Mouse (Mus musculus): ENCODE measurements around the gene Ifi27l2b. TPM values are rescaled to one million over a fixed set of nuclear protein-coding genes. Genes with fewer than 3 reads are reported as not detected.

The Ifi27l2b gene
- total RNA-seq, 4 experiments from 2014 or later = not detected

GRCm38 (mm10) chr12:103434861-103435260, 22.2 kb downstream of the Ifi27l2b start:
- DNase-seq (ENCODE audit: low spot score) = no peak

- peak; percentile 96 for DNase-seq (ENCODE audit: low spot score)
Observed at GRCm38 (mm10) chr12:103433986-103434731, 22.9 kb downstream of the Ifi27l2b start, which contains the start of gene Ifi27. TSS of gene Ifi27 (plus strand) at chr12:103434211.

GRCm38 (mm10) chr12:103433430-103433829, 23.6 kb downstream of the Ifi27l2b start:
- peak; percentile 20 for DNase-seq (ENCODE audit: low spot score)

DNA sequence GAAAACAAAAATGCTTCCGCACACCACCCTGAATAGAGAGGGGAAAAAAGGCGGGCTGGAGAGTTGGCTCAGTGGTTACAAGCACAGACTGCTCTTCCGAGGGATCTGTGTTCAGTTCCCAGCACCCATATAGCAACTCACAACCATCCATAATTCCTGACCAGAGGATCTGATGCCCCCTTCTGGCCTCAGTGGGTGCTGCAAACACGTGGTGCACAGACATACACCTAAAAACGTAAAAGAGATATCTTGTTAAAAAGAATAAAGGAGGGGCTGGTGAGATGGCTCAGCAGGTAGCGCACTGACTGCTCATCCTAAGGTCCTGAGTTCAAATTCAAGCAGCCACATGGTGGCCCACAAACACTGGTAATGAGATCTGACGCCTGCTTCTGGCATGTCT, 30.3 kb downstream of the Ifi27l2b start:
- no peak for DNase-seq (ENCODE audit: low spot score)

GRCm38 (mm10) chr12:103425729-103426470, 31.1 kb downstream of the Ifi27l2b start, which contains the start of gene Ddx24:
TSS of gene Ddx24 (minus strand) at chr12:103425830.
- DNase-seq (ENCODE audit: low spot score) = peak; percentile 98

- DNase-seq (ENCODE audit: low spot score) = no peak
Observed at GRCm38 (mm10) chr12:103425016-103425728, 31.9 kb downstream of the Ifi27l2b start.

GRCm38 (mm10) chr12:103408144-103408543, 48.9 kb downstream of the Ifi27l2b start:
- no peak for DNase-seq (ENCODE audit: low spot score)

- no peak for DNase-seq (ENCODE audit: low spot score)
Observed at GRCm38 (mm10) chr12:103407720-103408119, 49.3 kb downstream of the Ifi27l2b start, which contains the start of gene 9330161L09Rik. TSS of gene 9330161L09Rik (minus strand) at chr12:103407820.

- DNase-seq (ENCODE audit: low spot score) = no peak
Observed at GRCm38 (mm10) chr12:103404131-103404530, 52.9 kb downstream of the Ifi27l2b start.

Other genes starting within 250 kb of the Ifi27l2b start
- under 1 TPM in 2 of 4 experiments, not detected in 2; 0.41 to 0.84 TPM for gene Prima1, start 215.1 kb downstream of the Ifi27l2b start, total RNA-seq (2022)
- gene Fam181a, start 146.2 kb downstream of the Ifi27l2b start, total RNA-seq (2022) = not detected
- 100 to 1,000 TPM; 485 to 583 (median 548) TPM for gene Asb2, start 101.2 kb downstream of the Ifi27l2b start, total RNA-seq (2022)
- 1 to 10 TPM; 2.5 to 4.2 (median 3.5) TPM for gene Otub2, start 68.5 kb downstream of the Ifi27l2b start, total RNA-seq (2022)
- 1 to 10 TPM in 3 of 4 experiments, under 1 TPM in 1; 0.41 to 1.8 (median 1.2) TPM for gene 9330161L09Rik, start 49.4 kb downstream of the Ifi27l2b start, total RNA-seq (2022)
- 10 to 100 TPM; 88.5 to 95.6 (median 91.7) TPM for gene Ddx24, start 31.4 kb downstream of the Ifi27l2b start, total RNA-seq (2022)
- 10 to 100 TPM; 45.0 to 62.7 (median 52.4) TPM for gene Ifi27, start 23.0 kb downstream of the Ifi27l2b start, total RNA-seq (2022)
- 10 to 100 TPM; 20.2 to 34.4 (median 28.4) TPM for gene Ifi27l2a, start 13.5 kb downstream of the Ifi27l2b start, total RNA-seq (2022)
- gene Ppp4r4, start 75.1 kb upstream of the Ifi27l2b start, total RNA-seq (2022) = 1 to 10 TPM in 1 of 4 experiments, under 1 TPM in 3; 0.22 to 1.6 (median 0.35) TPM
- gene Serpina10, start 174.2 kb upstream of the Ifi27l2b start, total RNA-seq (2022) = not detected
- not detected for gene Serpina6, start 200.0 kb upstream of the Ifi27l2b start, total RNA-seq (2022)
- not detected for gene Serpina16, start 218.9 kb upstream of the Ifi27l2b start, total RNA-seq (2022)
- not detected for gene Serpina1f, start 238.3 kb upstream of the Ifi27l2b start, total RNA-seq (2022)